Mouse (Mus musculus) embryonic facial prominence, embryonic 13.5 days (tissue): ENCODE measurements around the gene Sh3bgrl2. TPM values are rescaled to one million over a fixed set of nuclear protein-coding genes. Genes with fewer than 3 reads are reported as not detected.

ENCODE experiments used
- ATAC-seq: fragments of 200-750 bp; cut with Nextera tagmentation; 2 replicates; pipeline ENCODE4 v1.8.0; 2017; ENCODE audit warnings: low read depth; ENCODE audit not compliant: insufficient number of reproducible peaks, insufficient read depth, low FRiP score, low TSS enrichment
- H3K27ac ChIP-seq: fragments of 300-500 bp; sonication (generic); 2 replicates; pipeline ENCODE4 v1.5.1; 2015; ENCODE audit warnings: moderate library complexity, mild to moderate bottlenecking, inconsistent platforms
- H3K27me3 ChIP-seq: fragments of 300-500 bp; sonication (generic); 2 replicates; pipeline ENCODE4 v1.6.1; 2015; ENCODE audit warnings: mild to moderate bottlenecking, inconsistent platforms
- H3K36me3 ChIP-seq: fragments of 300-500 bp; sonication (generic); 2 replicates; pipeline ENCODE4 v1.6.1; 2015; ENCODE audit warnings: mild to moderate bottlenecking, inconsistent platforms
- H3K4me1 ChIP-seq: fragments of 300-500 bp; sonication (generic); 2 replicates; pipeline ENCODE4 v1.6.1; 2015; ENCODE audit warnings: inconsistent platforms
- H3K4me2 ChIP-seq: fragments of 300-500 bp; sonication (generic); 2 replicates; pipeline ENCODE4 v1.6.1; 2015; ENCODE audit warnings: moderate library complexity, mild to moderate bottlenecking, inconsistent platforms
- H3K4me3 ChIP-seq: fragments of 300-500 bp; sonication (generic); 2 replicates; pipeline ENCODE4 v1.5.1; 2015; ENCODE audit warnings: mild to moderate bottlenecking, inconsistent platforms
- H3K9ac ChIP-seq: fragments of 300-500 bp; sonication (generic); 2 replicates; pipeline ENCODE4 v1.6.1; 2015; ENCODE audit warnings: mild to moderate bottlenecking, inconsistent platforms
- H3K9me3 ChIP-seq: fragments of 300-500 bp; sonication (generic); 2 replicates; pipeline ENCODE4 v1.6.1; 2016; ENCODE audit warnings: inconsistent platforms
- WGBS: fragments of 180-500 bp; shearing (Covaris S2); methylation state at CpG from one replicate; pipeline ENCODE4 v1.1.7; 2015; ENCODE audit warnings: mixed read lengths; 5-methylcytosine and 5-hydroxymethylcytosine counted together
- polyA plus RNA-seq: library from polyadenylated mRNA; unstranded; fragments of >200 nt; fragmentation: Nextera tagmentation; extraction: Ambion mirVana; gene quantifications from 2 replicates; pipeline ENCODE4 v1.2.1, GENCODE M21; 2015

The Sh3bgrl2 gene
- polyA plus RNA-seq, 1 experiment from 2014 or later = 14.5 TPM

DNA sequence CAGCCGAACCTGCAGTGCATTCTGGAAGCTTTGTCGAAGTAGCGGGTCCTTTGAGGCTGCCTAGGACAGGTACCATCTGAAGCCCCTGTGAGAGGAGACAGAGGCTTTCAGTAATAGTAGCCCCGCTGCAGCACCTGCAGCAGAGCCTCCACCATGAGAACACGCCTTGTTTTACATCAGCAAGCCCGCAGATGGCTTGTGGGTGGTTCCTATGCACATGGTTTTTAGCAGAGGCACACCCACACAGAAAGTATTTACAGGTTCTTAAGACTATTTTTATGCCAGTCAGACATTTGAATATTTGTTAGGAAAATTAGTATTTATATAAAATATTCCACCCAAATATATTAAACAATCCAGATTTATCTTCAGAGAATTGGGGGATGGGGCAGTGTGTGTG, 48.0 kb downstream of the Sh3bgrl2 start:
- no peaks in the 10 kb centered on the region for H3K27me3 ChIP-seq
- no peaks in the 10 kb centered on the region for H3K9me3 ChIP-seq
- H3K9ac ChIP-seq = no peak overlapping the region
- H3K27ac ChIP-seq = no peak overlapping the region
- no peaks in the 10 kb centered on the region for H3K36me3 ChIP-seq
- H3K4me3 ChIP-seq = no peak overlapping the region
- peaks cover 23% of the 10 kb centered on the region for H3K4me1 ChIP-seq
- ATAC-seq = no peak
- H3K4me2 ChIP-seq = no peak overlapping the region
- WGBS = 84% methylated on average over 6 of the region's 6 CpGs

- no peak for ATAC-seq
- Histone ChIP-seq H3K4me1 (peaks cover 22% of the 10 kb centered on the region), H3K4me2 (no peak overlapping the region), H3K9ac (no peak overlapping the region), H3K36me3 (no peaks in the 10 kb centered on the region), H3K27ac (no peak overlapping the region), H3K4me3 (no peak overlapping the region), H3K27me3 (no peaks in the 10 kb centered on the region), H3K9me3 (no peaks in the 10 kb centered on the region)
- WGBS = 84% methylated on average over 13 of the region's 13 CpGs
Observed at GRCm38 (mm10) chr9:83596646-83597481, 48.7 kb downstream of the Sh3bgrl2 start.

GRCm38 (mm10) chr9:83598047-83598446, 49.9 kb downstream of the Sh3bgrl2 start:
- Histone ChIP-seq H3K4me1 (peaks cover 16% of the 10 kb centered on the region), H3K9me3 (no peaks in the 10 kb centered on the region), H3K27me3 (no peaks in the 10 kb centered on the region), H3K4me3 (no peak overlapping the region), H3K27ac (no peak overlapping the region), H3K36me3 (no peaks in the 10 kb centered on the region), H3K9ac (no peak overlapping the region), H3K4me2 (no peak overlapping the region)
- no peak for ATAC-seq
- 79% methylated on average over 7 of the region's 7 CpGs for WGBS

GRCm38 (mm10) chr9:83599505-83599904, 51.4 kb downstream of the Sh3bgrl2 start:
- 44% methylated on average over 6 of the region's 6 CpGs for WGBS
- Histone ChIP-seq H3K27me3 (no peaks in the 10 kb centered on the region), H3K9ac (no peak overlapping the region), H3K4me3 (no peak overlapping the region), H3K36me3 (no peaks in the 10 kb centered on the region), H3K4me1 (peaks cover 16% of the 10 kb centered on the region), H3K4me2 (no peak overlapping the region), H3K27ac (0 out of 2 replicates have a peak overlapping the region, but pooled peaks have one; percentile 16), H3K9me3 (no peaks in the 10 kb centered on the region)
- no peak for ATAC-seq

DNA sequence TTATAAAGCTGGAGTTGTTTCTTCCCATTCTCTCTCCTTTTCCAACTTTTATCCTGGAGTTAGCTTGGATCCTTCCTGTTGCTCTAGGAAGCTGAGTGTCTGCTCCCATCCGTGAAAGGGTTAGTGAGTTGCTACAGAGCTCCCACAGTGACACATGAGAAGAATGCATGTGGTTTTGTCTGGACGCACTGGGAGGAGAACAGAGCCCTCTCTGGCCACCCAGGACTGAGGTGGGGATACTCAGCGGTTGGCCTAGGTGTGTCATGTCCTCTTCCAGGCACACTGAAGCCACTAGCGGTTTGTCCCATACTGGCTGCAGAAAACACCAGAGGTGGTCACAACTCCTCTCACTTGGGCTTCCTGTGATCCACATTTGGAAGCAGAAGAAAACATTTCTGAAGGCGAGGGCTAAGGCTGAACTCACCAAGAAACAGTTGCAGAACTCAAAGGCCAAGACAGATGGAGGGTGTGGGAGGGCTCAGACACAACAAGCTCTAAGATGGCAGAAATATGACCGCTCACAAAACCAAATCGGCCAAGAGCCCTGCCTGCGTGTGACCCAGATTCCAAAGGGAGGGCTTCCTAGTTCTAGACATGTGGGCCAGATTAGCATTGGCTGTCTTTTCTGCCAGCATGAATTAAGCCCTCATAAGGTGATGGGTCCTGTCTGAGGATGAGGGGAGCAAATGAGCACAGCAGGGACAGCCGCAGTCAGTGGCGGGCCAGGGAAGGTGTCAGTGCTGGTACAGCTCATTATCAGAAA, 52.3 kb downstream of the Sh3bgrl2 start:
- Histone ChIP-seq H3K27me3 (no peaks in the 10 kb centered on the region), H3K4me2 (no peak overlapping the region), H3K9ac (no peak overlapping the region), H3K27ac (peak overlapping the region; percentile 44), H3K9me3 (no peaks in the 10 kb centered on the region), H3K36me3 (no peaks in the 10 kb centered on the region), H3K4me3 (no peak overlapping the region), H3K4me1 (peaks cover 19% of the 10 kb centered on the region)
- no peak for ATAC-seq
- WGBS = 52% methylated on average over 10 of the region's 10 CpGs

- Histone ChIP-seq H3K9ac (no peak overlapping the region), H3K4me2 (no peak overlapping the region), H3K27me3 (no peaks in the 10 kb centered on the region), H3K4me3 (no peak overlapping the region), H3K9me3 (no peaks in the 10 kb centered on the region), H3K27ac (no peak overlapping the region), H3K4me1 (peaks cover 28% of the 10 kb centered on the region), H3K36me3 (no peaks in the 10 kb centered on the region)
- 65% methylated on average over 6 of the region's 6 CpGs for WGBS
- no peak for ATAC-seq
Observed at GRCm38 (mm10) chr9:83602176-83602770, 54.1 kb downstream of the Sh3bgrl2 start.

- Histone ChIP-seq H3K4me2 (no peak overlapping the region), H3K27ac (no peak overlapping the region), H3K36me3 (no peaks in the 10 kb centered on the region), H3K27me3 (no peaks in the 10 kb centered on the region), H3K4me1 (peaks cover 28% of the 10 kb centered on the region), H3K9ac (no peak overlapping the region), H3K9me3 (no peaks in the 10 kb centered on the region), H3K4me3 (no peak overlapping the region)
- no peak for ATAC-seq
- 67% methylated on average over 2 of the region's 2 CpGs for WGBS
Observed at GRCm38 (mm10) chr9:83603159-83603558, 55.0 kb downstream of the Sh3bgrl2 start.

GRCm38 (mm10) chr9:83605886-83606640, 57.9 kb downstream of the Sh3bgrl2 start:
- peaks cover 25% of the 10 kb centered on the region for H3K4me1 ChIP-seq
- H3K4me2 ChIP-seq = no peak overlapping the region
- H3K27ac ChIP-seq = no peak overlapping the region
- no peak overlapping the region for H3K4me3 ChIP-seq
- 44% methylated on average over 8 of the region's 8 CpGs for WGBS
- no peaks in the 10 kb centered on the region for H3K27me3 ChIP-seq
- H3K9me3 ChIP-seq = no peaks in the 10 kb centered on the region
- ATAC-seq = no peak
- no peaks in the 10 kb centered on the region for H3K36me3 ChIP-seq
- H3K9ac ChIP-seq = no peak overlapping the region

DNA sequence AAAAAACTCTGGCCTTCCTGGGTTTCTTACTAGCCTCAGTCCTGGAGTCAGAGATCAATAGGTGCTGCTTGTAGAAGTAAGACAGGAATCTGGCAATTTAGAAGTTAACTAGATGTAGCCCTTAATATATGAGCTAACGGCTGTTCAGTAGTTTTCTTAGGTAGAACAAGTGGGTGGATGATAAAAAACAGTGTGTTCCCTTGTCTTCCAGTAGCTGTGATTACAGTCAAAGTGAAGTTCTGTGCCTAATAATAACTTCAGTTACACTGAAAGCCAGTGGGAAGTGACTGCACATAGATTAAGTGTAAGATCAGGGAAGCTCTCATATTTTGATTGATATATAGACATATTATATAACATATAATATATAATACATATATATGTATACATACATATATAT, 60.0 kb downstream of the Sh3bgrl2 start:
- H3K4me1 ChIP-seq = peaks cover 24% of the 10 kb centered on the region
- no peak overlapping the region for H3K4me3 ChIP-seq
- no peak overlapping the region for H3K9ac ChIP-seq
- H3K9me3 ChIP-seq = no peaks in the 10 kb centered on the region
- ATAC-seq = no peak
- H3K27me3 ChIP-seq = no peaks in the 10 kb centered on the region
- no peak overlapping the region for H3K27ac ChIP-seq
- no peak overlapping the region for H3K4me2 ChIP-seq
- 65% methylated on average over 1 of the region's 1 CpGs for WGBS
- no peaks in the 10 kb centered on the region for H3K36me3 ChIP-seq

DNA sequence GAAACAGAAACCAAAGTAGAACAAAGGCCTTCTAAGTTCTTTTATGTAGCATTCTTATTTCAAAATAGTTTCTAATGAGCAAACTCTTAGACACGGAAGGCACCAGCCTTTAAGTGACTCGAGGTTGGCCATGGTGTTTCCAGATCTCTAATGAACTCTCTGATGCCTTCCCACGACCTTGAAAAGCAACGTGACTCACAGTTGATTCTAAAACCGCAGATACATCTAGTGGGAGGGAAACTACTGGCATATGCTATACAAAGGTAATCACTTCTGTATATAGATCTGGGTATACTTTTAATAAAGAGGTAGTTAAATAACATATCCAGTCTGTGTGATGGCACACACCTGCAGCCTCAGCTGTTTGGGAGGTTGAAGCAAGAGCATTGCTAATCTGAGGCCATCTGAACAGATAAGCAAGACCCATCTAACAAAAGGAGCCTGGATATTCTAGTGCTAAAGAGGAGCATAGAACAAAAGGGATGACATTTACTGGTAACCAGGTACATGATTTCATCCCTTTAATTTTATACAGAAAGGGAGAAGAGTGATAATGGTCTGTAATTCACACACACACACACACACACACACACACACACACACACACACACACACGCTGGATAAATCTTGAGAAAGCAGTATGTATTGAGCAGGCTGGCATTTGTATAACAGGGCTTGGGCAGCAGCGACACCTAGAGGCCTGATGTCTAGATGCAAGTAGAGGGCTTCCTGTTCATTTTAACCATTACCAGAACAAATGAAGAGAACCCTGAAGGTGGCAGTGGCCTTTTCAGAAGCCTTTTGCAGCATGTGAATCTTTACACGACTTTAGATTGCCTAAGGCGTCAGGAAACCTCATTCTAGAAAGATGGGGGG, 61.5 kb downstream of the Sh3bgrl2 start:
- H3K27ac ChIP-seq = peak overlapping the region; percentile 2; the same call in 1 of the 2 replicates
- WGBS = 39% methylated on average over 9 of the region's 9 CpGs
- no peak overlapping the region for H3K4me3 ChIP-seq
- H3K9ac ChIP-seq = no peak overlapping the region
- H3K4me2 ChIP-seq = no peak overlapping the region
- peaks cover 24% of the 10 kb centered on the region for H3K4me1 ChIP-seq
- no peak; the same call in 1 of the 2 replicates for ATAC-seq
- no peaks in the 10 kb centered on the region for H3K27me3 ChIP-seq
- no peaks in the 10 kb centered on the region for H3K9me3 ChIP-seq
- no peaks in the 10 kb centered on the region for H3K36me3 ChIP-seq
